Mouse (Mus musculus) hindbrain, embryonic 14.5 days (tissue): ENCODE data around the gene Myo18b. TPM values are rescaled to one million over a fixed set of nuclear protein-coding genes. Genes with fewer than 3 reads are reported as not detected.
A peak's percentile ranks its signal among the peaks of the same experiment; 100 is the strongest.

ENCODE experiments used
- ATAC-seq: fragments of 200-750 bp; cut with Nextera tagmentation; 2 replicates; pipeline ENCODE4 v1.8.0; 2017; ENCODE audit warnings: moderate number of reproducible peaks, mild to moderate bottlenecking, moderate TSS enrichment, moderate library complexity; ENCODE audit not compliant: low FRiP score
- DNase-seq: peaks from one replicate; pipeline ENCODE4 v3.0.0-alpha.2; 2015; ENCODE audit warnings: low spot score
- H3K27ac ChIP-seq: fragments of 300-500 bp; sonication (generic); 2 replicates; pipeline ENCODE4 v1.5.1; 2014; ENCODE audit warnings: mild to moderate bottlenecking, moderate library complexity
- H3K27me3 ChIP-seq: fragments of 300-500 bp; sonication (generic); 2 replicates; pipeline ENCODE4 v1.6.1; 2014; ENCODE audit warnings: mild to moderate bottlenecking, low read length, mixed read lengths; ENCODE audit not compliant: control insufficient read depth, insufficient read depth
- H3K36me3 ChIP-seq: fragments of 300-500 bp; sonication (generic); replicated peaks from 2 replicates; pipeline ENCODE4 v1.6.1; 2014; ENCODE audit not compliant: control insufficient read depth, insufficient read depth
- H3K4me1 ChIP-seq: fragments of 300-500 bp; sonication (generic); replicated peaks from 2 replicates; pipeline ENCODE4 v1.6.1; 2014; ENCODE audit warnings: antibody characterized with exemption, low read length, mixed read lengths; ENCODE audit not compliant: control insufficient read depth, insufficient read depth
- H3K4me2 ChIP-seq: fragments of 300-500 bp; sonication (generic); replicated peaks from 2 replicates; pipeline ENCODE4 v1.6.1; 2014; ENCODE audit warnings: mild to moderate bottlenecking, moderate library complexity
- H3K4me3 ChIP-seq: fragments of 300-500 bp; sonication (generic); replicated peaks from 2 replicates; pipeline ENCODE4 v1.5.1; 2014; ENCODE audit warnings: mild to moderate bottlenecking, low read length
- H3K9ac ChIP-seq: fragments of 300-500 bp; sonication (generic); 2 replicates; pipeline ENCODE4 v1.6.1; 2014
- H3K9me3 ChIP-seq: fragments of 300-500 bp; sonication (generic); 2 replicates; pipeline ENCODE4 v1.6.1; 2016; ENCODE audit warnings: low read length; ENCODE audit not compliant: control insufficient read depth
- WGBS: fragments of 180-500 bp; shearing (Covaris S2); extraction: QIAGEN DNeasy Blood & Tissue Kit; methylation state at CpG from one replicate; pipeline ENCODE4 v1.1.7; 2014; 5-methylcytosine and 5-hydroxymethylcytosine counted together
- polyA plus RNA-seq: library from polyadenylated mRNA; unstranded; fragments of >200 nt; fragmentation: Nextera tagmentation; extraction: Ambion mirVana; gene quantifications from 2 replicates; pipeline ENCODE4 v1.2.1, GENCODE M21; 2014

The Myo18b gene
- polyA plus RNA-seq, 1 experiment from 2014 or later = 1.4 TPM

DNA sequence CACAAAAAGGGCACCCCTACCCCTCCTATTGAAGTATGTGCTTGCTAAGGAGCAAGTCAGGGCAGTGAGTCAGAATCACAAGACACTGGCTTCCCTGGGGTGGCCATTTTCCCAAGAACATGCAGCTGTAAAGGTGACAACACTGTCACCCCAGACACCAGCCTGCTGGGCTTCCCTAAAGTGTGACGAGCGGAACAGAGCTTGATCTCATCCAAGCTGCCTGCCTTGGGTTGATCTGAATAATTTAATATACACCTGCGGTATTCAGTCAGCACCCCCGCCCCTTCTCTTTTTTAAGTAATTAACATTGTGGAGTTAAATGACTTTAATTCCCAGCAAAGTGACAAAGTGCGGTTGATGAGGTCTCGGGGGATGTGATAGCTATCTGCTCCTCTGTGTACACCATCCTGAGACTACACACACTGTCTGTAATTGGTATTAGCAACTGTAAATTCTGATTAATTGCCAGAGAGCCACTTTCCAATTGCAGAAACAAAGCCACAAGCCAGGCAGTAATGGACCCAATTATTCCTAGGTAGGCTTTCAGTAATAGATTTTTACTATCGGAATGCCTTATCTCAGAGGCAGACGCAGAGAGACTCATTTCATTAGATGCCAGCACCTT is 148.7 kb downstream of the Myo18b start:
- peak; percentile 61 for DNase-seq
- WGBS = 35% methylated on average over 8 of the region's 8 CpGs
- Histone ChIP-seq H3K4me3 (no peak overlapping the region), H3K9me3 (no peaks in the 10 kb centered on the region), H3K27me3 (no peaks in the 10 kb centered on the region), H3K4me2 (peak overlapping the region; percentile 27; the same call in 1 of the 2 replicates), H3K9ac (0 out of 2 replicates have a peak overlapping the region, but pooled peaks have one; percentile 3), H3K4me1 (peaks cover 30% of the 10 kb centered on the region), H3K27ac (peak overlapping the region; percentile 83), H3K36me3 (no peaks in the 10 kb centered on the region)
- ATAC-seq = 0 out of 2 replicates have a peak, but pooled peaks have one; percentile 41

DNA sequence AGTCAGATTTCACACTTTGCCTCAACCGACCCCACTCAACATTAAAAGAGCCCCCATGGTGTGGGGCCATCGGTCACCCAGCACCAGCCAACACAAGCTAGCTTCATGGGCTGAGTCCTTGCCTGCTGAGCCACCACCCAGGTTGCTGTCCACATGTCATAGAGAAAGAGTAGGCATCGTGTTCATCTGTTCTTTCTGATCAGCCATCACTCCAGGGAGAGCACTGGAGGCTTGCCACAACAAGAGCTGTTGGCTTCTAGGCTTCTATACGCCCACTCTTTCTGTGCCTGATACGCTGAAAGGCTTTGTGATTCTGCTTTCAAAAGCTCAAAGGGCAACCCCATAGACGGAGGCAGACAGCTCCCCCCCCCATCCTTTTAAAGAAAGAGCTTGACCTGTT is 151.0 kb downstream of the Myo18b start:
- H3K4me2 ChIP-seq = no peak overlapping the region
- H3K36me3 ChIP-seq = no peaks in the 10 kb centered on the region
- peaks cover 30% of the 10 kb centered on the region for H3K4me1 ChIP-seq
- ATAC-seq (no peak), DNase-seq (no peak)
- WGBS = 58% methylated on average over 6 of the region's 6 CpGs
- no peak overlapping the region for H3K4me3 ChIP-seq
- H3K27me3 ChIP-seq = no peaks in the 10 kb centered on the region
- no peak overlapping the region for H3K9ac ChIP-seq
- no peak overlapping the region for H3K27ac ChIP-seq
- no peaks in the 10 kb centered on the region for H3K9me3 ChIP-seq

DNA sequence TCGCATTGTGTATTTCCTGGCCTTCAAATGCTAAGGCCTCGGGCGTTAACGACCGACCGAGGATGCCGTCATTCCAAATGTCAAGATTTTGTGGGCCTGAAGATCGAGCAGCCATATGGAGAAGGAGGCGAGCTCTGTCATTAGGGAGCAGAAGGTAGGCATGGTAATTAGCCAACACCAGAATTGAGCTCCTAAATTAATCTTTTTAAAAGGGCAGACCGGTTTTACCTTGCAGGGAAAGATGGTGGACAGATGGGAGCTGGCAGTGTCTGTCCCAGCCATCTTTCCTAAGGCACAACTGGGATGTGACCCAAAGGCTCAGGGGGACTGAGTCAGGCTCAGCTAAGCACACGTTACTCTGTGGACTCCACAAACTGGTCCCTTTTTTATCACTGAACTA is 151.6 kb downstream of the Myo18b start:
- Histone ChIP-seq H3K9ac (no peak overlapping the region), H3K27me3 (no peaks in the 10 kb centered on the region), H3K4me3 (no peak overlapping the region), H3K4me1 (peaks cover 27% of the 10 kb centered on the region), H3K9me3 (no peaks in the 10 kb centered on the region), H3K36me3 (no peaks in the 10 kb centered on the region), H3K27ac (no peak overlapping the region), H3K4me2 (no peak overlapping the region)
- ATAC-seq (no peak), DNase-seq (no peak)
- 62% methylated on average over 11 of the region's 11 CpGs for WGBS

- Histone ChIP-seq H3K27ac (no peak overlapping the region), H3K9ac (no peak overlapping the region), H3K9me3 (no peaks in the 10 kb centered on the region), H3K36me3 (no peaks in the 10 kb centered on the region), H3K4me3 (no peak overlapping the region), H3K4me2 (no peak overlapping the region), H3K4me1 (peaks cover 23% of the 10 kb centered on the region), H3K27me3 (no peaks in the 10 kb centered on the region)
- no peak for ATAC-seq
- no peak for DNase-seq
- 36% methylated on average over 9 of the region's 9 CpGs for WGBS
Measured at GRCm38 (mm10) chr5:112743121-112743520, 153.0 kb downstream of the Myo18b start.

GRCm38 (mm10) chr5:112740651-112741050 is 155.5 kb downstream of the Myo18b start:
- peak; percentile 70; the same call in 1 of the 2 replicates for ATAC-seq
- Histone ChIP-seq H3K4me1 (0 out of 2 replicates have a peak, but pooled peaks cover 7% of the 10 kb centered on the region), H3K4me2 (no peak overlapping the region), H3K9ac (no peak overlapping the region), H3K27me3 (no peaks in the 10 kb centered on the region), H3K9me3 (no peaks in the 10 kb centered on the region), H3K4me3 (no peak overlapping the region), H3K36me3 (no peaks in the 10 kb centered on the region), H3K27ac (no peak overlapping the region)
- DNase-seq = peak; percentile 60
- 62% methylated on average over 12 of the region's 12 CpGs for WGBS

GRCm38 (mm10) chr5:112735040-112735439 is 161.1 kb downstream of the Myo18b start:
- Histone ChIP-seq H3K27ac (no peak overlapping the region), H3K36me3 (no peaks in the 10 kb centered on the region), H3K9me3 (no peaks in the 10 kb centered on the region), H3K4me3 (no peak overlapping the region), H3K9ac (no peak overlapping the region), H3K4me1 (0 out of 2 replicates have a peak, but pooled peaks cover 3% of the 10 kb centered on the region), H3K27me3 (no peaks in the 10 kb centered on the region), H3K4me2 (no peak overlapping the region)
- whole genome bisulfite sequencing = 53% methylated on average over 5 of the region's 5 CpGs
- ATAC-seq = no peak
- DNase-seq = no peak

DNA sequence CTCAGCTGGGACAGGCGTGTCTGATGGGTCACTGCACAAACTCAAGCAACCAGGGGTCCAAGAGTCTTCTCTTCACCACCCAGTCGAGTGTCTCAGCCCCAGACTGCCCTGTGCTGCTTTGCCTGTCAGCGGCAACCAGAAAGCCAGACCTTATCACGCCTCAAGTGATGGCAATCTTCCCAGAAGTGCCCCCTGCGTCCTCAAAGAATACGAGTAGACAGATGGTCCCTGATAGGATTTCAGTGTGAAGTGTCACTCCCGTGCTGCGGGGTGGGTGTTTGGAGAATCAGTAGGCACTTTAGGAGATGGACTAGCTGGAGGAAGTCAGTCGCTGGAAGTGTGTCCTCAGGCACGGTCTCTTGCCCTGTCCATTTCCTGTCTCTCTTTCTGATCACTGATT is 165.6 kb downstream of the Myo18b start:
- whole genome bisulfite sequencing = 51% methylated on average over 10 of the region's 10 CpGs
- ATAC-seq (no peak), DNase-seq (no peak)
- H3K36me3 ChIP-seq = no peaks in the 10 kb centered on the region
- no peaks in the 10 kb centered on the region for H3K9me3 ChIP-seq
- H3K27me3 ChIP-seq = no peaks in the 10 kb centered on the region
- H3K4me1 ChIP-seq = 0 out of 2 replicates have a peak, but pooled peaks cover 10% of the 10 kb centered on the region
- H3K9ac ChIP-seq = no peak overlapping the region
- no peak overlapping the region for H3K4me3 ChIP-seq
- no peak overlapping the region for H3K27ac ChIP-seq
- no peak overlapping the region for H3K4me2 ChIP-seq

- WGBS = 35% methylated on average over 6 of the region's 6 CpGs
- Histone ChIP-seq H3K9me3 (no peaks in the 10 kb centered on the region), H3K27me3 (no peaks in the 10 kb centered on the region), H3K9ac (no peak overlapping the region), H3K4me2 (no peak overlapping the region), H3K36me3 (no peaks in the 10 kb centered on the region), H3K4me3 (no peak overlapping the region), H3K4me1 (0 out of 2 replicates have a peak, but pooled peaks cover 10% of the 10 kb centered on the region), H3K27ac (peak overlapping the region; percentile 40; the same call in 1 of the 2 replicates)
- ATAC-seq = no peak
- DNase-seq = no peak
Measured at GRCm38 (mm10) chr5:112728432-112728831, 167.7 kb downstream of the Myo18b start.

- ATAC-seq = peak; percentile 62; the same call in 1 of the 2 replicates
- WGBS = 16% methylated on average over 12 of the region's 12 CpGs
- peak overlapping the region; percentile 29 for H3K27ac ChIP-seq
Measured at GRCm38 (mm10) chr5:112718655-112719306, 177.4 kb downstream of the Myo18b start.

More at GRCm38 (mm10) chr5:112718655-112719306, 177.4 kb downstream of the Myo18b start:
- no peaks in the 10 kb centered on the region for H3K9me3 ChIP-seq
- no peaks in the 10 kb centered on the region for H3K36me3 ChIP-seq
- H3K9ac ChIP-seq = no peak overlapping the region
- H3K4me2 ChIP-seq = no peak overlapping the region
- peak; percentile 84 for DNase-seq
- H3K4me3 ChIP-seq = no peak overlapping the region
- H3K4me1 ChIP-seq = peaks cover 23% of the 10 kb centered on the region
- H3K27me3 ChIP-seq = no peaks in the 10 kb centered on the region
